Mouse (Mus musculus): ENCODE measurements around the gene Myo1b. TPM values are rescaled to one million over a fixed set of nuclear protein-coding genes. Genes with fewer than 3 reads are reported as not detected.

The Myo1b gene
- polyA plus RNA-seq, 1 experiment from 2014 or later = 11.5 TPM

- no peaks in the 10 kb centered on the region for H3K9me3 ChIP-seq (replicated peaks; ENCODE audit: control insufficient read depth, low read length)
- H3K4me3 ChIP-seq (ENCODE audit: low read depth, low read length) = no peak overlapping the region
- H3K36me3 ChIP-seq (ENCODE audit: control insufficient read depth, insufficient read depth) = no peaks in the 10 kb centered on the region
- H3K9ac ChIP-seq (ENCODE audit: low read depth, low read length) = no peak overlapping the region
- H3K4me1 ChIP-seq (ENCODE audit: control insufficient read depth, low read depth, low read length) = no peaks in the 10 kb centered on the region
- H3K27me3 ChIP-seq (ENCODE audit: control insufficient read depth, insufficient read depth, low read depth, low read length) = no peaks in the 10 kb centered on the region
- H3K27ac ChIP-seq (ENCODE audit: low read length) = no peak overlapping the region
- no peak overlapping the region for H3K4me2 ChIP-seq (ENCODE audit: low read depth, low read length)
- ATAC-seq (ENCODE audit: low read depth) = no peak
- 44% methylated on average over 4 of the region's 4 CpGs for WGBS (ENCODE audit: insufficient replicate concordance)
These were observed 211.3 kb downstream of the Myo1b start for GRCm38 (mm10) chr1:51704610-51705009.

Other genes starting within 250 kb of the Myo1b start
- gene Stat4, start 71.1 kb upstream of the Myo1b start, polyA plus RNA-seq (2015; fragmentation: Nextera tagmentation; extraction: Ambion mirVana) = 1.2 and 1.6 TPM in 2 replicates
- 19.8 TPM in 2 replicates for gene Stat1, start 203.4 kb upstream of the Myo1b start, polyA plus RNA-seq (2015; fragmentation: Nextera tagmentation; extraction: Ambion mirVana)